Mouse (Mus musculus): Measurements from ENCODE around the gene Filip1.

Filip1 gene

GRCm38 (mm10) chr9:79944872-79945271 is 67.8 kb downstream of the Filip1 start:
- DNase-seq: no peak

GRCm38 (mm10) chr9:79943986-79944385 is 68.7 kb downstream of the Filip1 start:
- no peak for DNase-seq

GRCm38 (mm10) chr9:79938416-79939206 is 74.0 kb downstream of the Filip1 start:
- no peak for DNase-seq

- DNase-seq: no peak
Measured at GRCm38 (mm10) chr9:79937570-79937969, 75.1 kb downstream of the Filip1 start.

GRCm38 (mm10) chr9:79932578-79932977 is 80.1 kb downstream of the Filip1 start:
- DNase-seq: no peak

GRCm38 (mm10) chr9:79928092-79928491 is 84.6 kb downstream of the Filip1 start:
- no peak for DNase-seq

GRCm38 (mm10) chr9:79927156-79927870 is 85.3 kb downstream of the Filip1 start:
- no peak for DNase-seq

GRCm38 (mm10) chr9:79926464-79927155 is 86.0 kb downstream of the Filip1 start:
- DNase-seq: no peak

GRCm38 (mm10) chr9:79925950-79926349 is 86.7 kb downstream of the Filip1 start:
- DNase-seq: no peak

GRCm38 (mm10) chr9:79923262-79923661 is 89.4 kb downstream of the Filip1 start:
- no peak for DNase-seq

- DNase-seq: no peak
Measured at GRCm38 (mm10) chr9:79922493-79922760, 90.2 kb downstream of the Filip1 start.

GRCm38 (mm10) chr9:79921701-79922492 is 90.8 kb downstream of the Filip1 start:
- DNase-seq: no peak

- DNase-seq: no peak
Measured at GRCm38 (mm10) chr9:79920540-79920933, 92.1 kb downstream of the Filip1 start.

GRCm38 (mm10) chr9:79919750-79920539 is 92.7 kb downstream of the Filip1 start:
- no peak for DNase-seq

- DNase-seq: no peak
Measured at GRCm38 (mm10) chr9:79919303-79919721, 93.3 kb downstream of the Filip1 start.

- no peak for DNase-seq
Measured at GRCm38 (mm10) chr9:79918325-79919117, 94.1 kb downstream of the Filip1 start.

GRCm38 (mm10) chr9:79914276-79914675 is 98.4 kb downstream of the Filip1 start:
- no peak for DNase-seq

GRCm38 (mm10) chr9:79912971-79913370 is 99.7 kb downstream of the Filip1 start:
- no peak for DNase-seq

GRCm38 (mm10) chr9:79910166-79910565 is 102.5 kb downstream of the Filip1 start:
- DNase-seq: no peak

- no peak for DNase-seq
Measured at GRCm38 (mm10) chr9:79898815-79899214, 113.8 kb downstream of the Filip1 start.

GRCm38 (mm10) chr9:79894665-79895064 is 118.0 kb downstream of the Filip1 start:
- no peak for DNase-seq
